Mouse (Mus musculus) kidney, postnatal 0 days (tissue): Measurements from ENCODE around the gene Med20. TPM values are rescaled to one million over a fixed set of nuclear protein-coding genes. Genes with fewer than 3 reads are reported as not detected.
"Not testable (repeated sequence)": the region's sequence is repeated elsewhere in the genome, so short reads cannot be mapped to it uniquely, and the experiment has no call there.

Experiments
- ATAC-seq: fragments of 200-750 bp; cut with Nextera tagmentation; replicated peaks from 2 replicates; pipeline ENCODE4 v1.8.0; 2017; ENCODE audit warnings: low read depth, moderate number of reproducible peaks, moderate TSS enrichment, moderate library complexity; ENCODE audit not compliant: low FRiP score
- DNase-seq: peaks from one replicate; pipeline ENCODE4 v3.0.0-alpha.2; 2016; ENCODE audit warnings: low spot score
- H3K27ac ChIP-seq: fragments of 300-500 bp; sonication (generic); 2 replicates; pipeline ENCODE4 v1.5.1; 2014; ENCODE audit warnings: mild to moderate bottlenecking
- H3K27me3 ChIP-seq: fragments of 300-500 bp; sonication (generic); 2 replicates; pipeline ENCODE4 v1.6.1; 2014; ENCODE audit warnings: low read length, mixed read lengths; ENCODE audit not compliant: insufficient read depth
- H3K36me3 ChIP-seq: fragments of 300-500 bp; sonication (generic); 2 replicates; pipeline ENCODE4 v1.6.1; 2014; ENCODE audit warnings: low read length, mixed read lengths; ENCODE audit not compliant: insufficient read depth
- H3K4me1 ChIP-seq: fragments of 300-500 bp; sonication (generic); replicated peaks from 2 replicates; pipeline ENCODE4 v1.6.1; 2014; ENCODE audit warnings: antibody characterized with exemption, low read length, mixed read lengths; ENCODE audit not compliant: insufficient read depth
- H3K4me2 ChIP-seq: fragments of 300-500 bp; sonication (generic); 2 replicates; pipeline ENCODE4 v1.6.1; 2014; ENCODE audit warnings: mild to moderate bottlenecking, low read length, moderate library complexity, mixed read lengths
- H3K4me3 ChIP-seq: fragments of 300-500 bp; sonication (generic); replicated peaks from 2 replicates; pipeline ENCODE4 v1.5.1; 2014; ENCODE audit warnings: low read depth, low read length
- H3K9ac ChIP-seq: fragments of 300-500 bp; sonication (generic); 2 replicates; pipeline ENCODE4 v1.6.1; 2014; ENCODE audit warnings: low read depth, low read length
- H3K9me3 ChIP-seq: fragments of 300-500 bp; sonication (generic); replicated peaks from 2 replicates; pipeline ENCODE4 v1.6.1; 2016; ENCODE audit warnings: low read length, inconsistent platforms, mixed read lengths
- CTCF ChIP-seq: IDR thresholded peaks from 2 replicates; pipeline ENCODE4 v1.5.1; 2016; ENCODE audit warnings: antibody characterized with exemption, low read depth, mild to moderate bottlenecking, moderate library complexity
- WGBS: fragments of 180-500 bp; shearing (Covaris S2); extraction: QIAGEN DNeasy Blood & Tissue Kit; methylation state at CpG from one replicate; pipeline ENCODE4 v1.1.7; 2014; 5-methylcytosine and 5-hydroxymethylcytosine counted together
- polyA plus RNA-seq: library from polyadenylated mRNA; unstranded; fragments of >200 nt; fragmentation: Nextera tagmentation; extraction: Ambion mirVana; gene quantifications from 2 replicates; pipeline ENCODE4 v1.2.1, GENCODE M21; 2015

Med20 gene
- polyA plus RNA-seq, 1 experiment from 2014 or later = 37.9 TPM

DNA sequence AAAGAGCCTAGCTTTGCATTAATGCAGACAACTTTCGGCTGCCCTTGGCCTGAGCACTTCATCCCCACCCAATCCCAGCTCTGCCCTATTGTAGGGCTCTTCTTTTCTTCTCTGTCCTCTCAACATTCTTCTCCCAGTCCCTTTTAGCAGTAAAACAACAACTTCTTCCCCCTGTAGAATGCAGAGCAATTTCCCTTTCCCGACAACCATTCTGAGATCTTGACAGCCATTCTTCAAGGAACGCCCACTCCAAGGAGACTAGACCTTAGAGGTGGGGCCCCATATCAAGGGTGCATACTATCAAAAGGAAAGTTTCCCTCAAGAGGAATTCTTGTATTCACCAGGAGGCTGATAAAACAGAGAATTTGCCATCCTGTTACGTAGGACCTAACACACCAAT is 37.6 kb downstream of the Med20 start:
- no peak for TF ChIP-seq CTCF

DNA sequence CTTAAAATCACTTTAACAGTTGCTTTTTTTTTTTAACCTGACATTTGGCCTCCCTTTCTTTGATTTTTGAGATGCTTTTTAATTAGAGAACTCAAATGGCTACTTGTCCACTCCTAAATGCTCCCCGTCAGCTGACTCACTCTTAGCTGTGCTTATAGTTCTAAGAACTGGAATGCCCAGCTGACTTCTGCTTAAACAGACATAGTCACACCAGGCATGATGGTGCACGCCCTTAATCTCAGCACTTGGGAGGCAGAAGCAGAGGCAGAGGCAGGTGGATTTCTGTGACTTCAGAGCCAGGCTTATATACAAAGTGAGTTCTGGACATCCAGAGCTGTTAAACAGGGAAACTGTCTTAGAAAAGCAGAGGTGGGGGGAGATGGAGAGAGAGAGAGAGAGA is 40.6 kb downstream of the Med20 start:
- no peak for DNase-seq
- WGBS = 88% methylated on average over 2 of the region's 2 CpGs
- Histone ChIP-seq H3K4me2 (no peak overlapping the region), H3K4me1 (no peaks in the 10 kb centered on the region), H3K27me3 (no peaks in the 10 kb centered on the region), H3K27ac (no peak overlapping the region), H3K4me3 (no peak overlapping the region), H3K9me3 (no peaks in the 10 kb centered on the region), H3K36me3 (no peaks in the 10 kb centered on the region), H3K9ac (no peak overlapping the region)
- ATAC-seq = no peak
- TF ChIP-seq CTCF = no peak

More for the DNA sequence above, 37.6 kb downstream of the Med20 start:
- Histone ChIP-seq H3K4me3 (no peak overlapping the region), H3K9me3 (no peaks in the 10 kb centered on the region), H3K4me1 (no peaks in the 10 kb centered on the region), H3K4me2 (no peak overlapping the region), H3K27ac (no peak overlapping the region), H3K27me3 (no peaks in the 10 kb centered on the region), H3K36me3 (no peaks in the 10 kb centered on the region), H3K9ac (no peak overlapping the region)
- ATAC-seq (no peak), DNase-seq (no peak)
- 67% methylated on average over 4 of the region's 4 CpGs for WGBS

DNA sequence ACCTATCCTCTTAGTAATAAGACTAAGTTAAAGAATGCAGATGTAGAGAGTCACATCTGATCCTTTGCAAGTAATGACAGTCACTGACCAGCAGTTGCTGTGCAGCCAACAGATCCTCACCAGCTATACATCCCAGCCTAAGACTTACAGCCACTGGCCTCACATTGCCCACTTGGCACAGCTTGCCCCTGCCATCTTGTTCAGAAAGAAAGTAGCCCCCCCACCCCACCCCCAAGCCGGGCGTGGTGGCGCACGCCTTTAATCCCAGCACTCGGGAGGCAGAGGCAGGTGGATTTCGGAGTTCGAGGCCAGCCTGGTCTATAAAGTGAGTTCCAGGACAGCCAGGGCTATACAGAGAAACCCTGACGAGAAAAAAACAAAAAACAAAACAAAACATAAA is 43.0 kb downstream of the Med20 start:
- H3K4me3 ChIP-seq, H3K9ac ChIP-seq, H3K4me2 ChIP-seq, H3K9me3 ChIP-seq, H3K27ac ChIP-seq, ATAC-seq, H3K4me1 ChIP-seq, DNase-seq, H3K36me3 ChIP-seq, H3K27me3 ChIP-seq: not testable (repeated sequence)
- WGBS = 92% methylated on average over 8 of the region's 8 CpGs

DNA sequence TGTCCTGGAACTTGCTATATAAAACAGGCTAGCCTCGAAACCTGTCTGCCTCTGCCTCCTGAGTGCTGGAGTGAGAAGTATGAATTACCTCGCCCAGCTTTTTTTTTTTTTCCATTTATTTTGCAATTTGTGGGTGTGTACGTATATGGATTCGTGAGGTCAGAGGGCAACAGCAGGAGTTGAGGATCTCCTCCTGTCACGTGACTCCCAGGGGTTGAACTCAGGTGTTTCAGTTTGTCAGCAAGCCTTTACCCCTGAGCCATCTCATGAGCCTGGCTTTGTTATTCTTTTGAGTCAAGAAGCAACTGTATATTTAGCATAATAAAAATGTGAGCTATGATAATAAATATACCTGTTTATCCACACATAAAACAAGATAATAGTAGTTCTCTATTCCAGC is 44.3 kb downstream of the Med20 start:
- no peak overlapping the region for H3K4me2 ChIP-seq
- DNase-seq = no peak
- no peak for TF ChIP-seq CTCF
- no peak overlapping the region for H3K9ac ChIP-seq
- H3K27ac ChIP-seq = no peak overlapping the region
- WGBS = 83% methylated on average over 5 of the region's 5 CpGs
- no peaks in the 10 kb centered on the region for H3K36me3 ChIP-seq
- H3K27me3 ChIP-seq = no peaks in the 10 kb centered on the region
- no peaks in the 10 kb centered on the region for H3K9me3 ChIP-seq
- ATAC-seq = no peak
- no peaks in the 10 kb centered on the region for H3K4me1 ChIP-seq
- H3K4me3 ChIP-seq = no peak overlapping the region

DNA sequence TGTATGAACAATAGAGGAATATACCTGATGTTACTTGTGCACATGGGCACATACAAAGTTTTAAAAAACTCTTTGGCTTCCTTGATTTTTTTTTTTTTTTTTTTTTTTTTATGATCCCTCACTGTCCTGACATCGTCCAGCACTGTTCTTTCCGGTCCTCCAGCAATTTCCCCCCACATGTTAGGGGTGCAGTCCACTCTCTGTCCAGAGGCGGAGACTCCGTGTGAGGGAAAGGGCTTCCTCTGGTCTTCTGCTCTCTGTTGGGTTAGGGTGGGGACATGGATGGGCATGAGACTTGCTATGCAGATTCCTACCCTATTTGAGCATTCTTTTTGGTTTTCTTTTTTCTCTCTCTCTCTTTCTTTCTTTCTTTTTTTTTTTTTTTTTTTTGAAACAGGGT is 46.5 kb downstream of the Med20 start:
- no peaks in the 10 kb centered on the region for H3K27me3 ChIP-seq
- no peak overlapping the region for H3K4me2 ChIP-seq
- no peak overlapping the region for H3K4me3 ChIP-seq
- no peaks in the 10 kb centered on the region for H3K36me3 ChIP-seq
- no peaks in the 10 kb centered on the region for H3K4me1 ChIP-seq
- H3K9me3 ChIP-seq = no peaks in the 10 kb centered on the region
- no peak for DNase-seq
- no peak overlapping the region for H3K9ac ChIP-seq
- no peak overlapping the region for H3K27ac ChIP-seq
- no peak for TF ChIP-seq CTCF
- WGBS = 74% methylated on average over 4 of the region's 4 CpGs
- ATAC-seq = no peak

DNA sequence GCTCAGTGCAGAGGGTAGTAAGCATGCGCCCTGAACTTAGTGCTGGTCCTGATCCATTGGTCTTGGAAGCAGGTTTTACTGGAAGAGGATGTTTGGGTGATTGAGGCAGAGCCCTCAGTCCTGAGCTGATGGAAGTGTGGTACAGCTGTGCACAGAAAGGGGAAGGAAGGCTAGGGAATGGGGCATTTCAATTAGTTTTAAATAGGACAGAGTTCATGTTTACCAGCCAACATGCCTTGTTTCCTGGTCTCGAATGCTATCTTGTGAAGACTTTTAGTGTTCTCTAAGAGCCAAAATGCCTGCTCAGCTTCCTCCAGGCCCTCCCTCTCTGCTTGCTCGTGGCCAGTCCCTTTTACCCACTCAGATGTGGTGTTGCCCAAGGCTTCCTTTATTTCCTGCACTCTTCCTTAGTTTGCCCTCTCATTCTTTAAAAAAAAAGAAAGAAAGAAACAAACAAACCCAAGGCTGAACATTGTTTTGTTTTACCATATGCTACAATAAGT is 47.4 kb downstream of the Med20 start:
- ATAC-seq = no peak
- Histone ChIP-seq H3K4me1 (no peaks in the 10 kb centered on the region), H3K27me3 (no peaks in the 10 kb centered on the region), H3K27ac (no peak overlapping the region), H3K4me3 (no peak overlapping the region), H3K9me3 (no peaks in the 10 kb centered on the region), H3K36me3 (no peaks in the 10 kb centered on the region), H3K9ac (no peak overlapping the region), H3K4me2 (no peak overlapping the region)
- WGBS = 78% methylated on average over 3 of the region's 3 CpGs
- no peak for DNase-seq
- TF ChIP-seq CTCF = no peak

DNA sequence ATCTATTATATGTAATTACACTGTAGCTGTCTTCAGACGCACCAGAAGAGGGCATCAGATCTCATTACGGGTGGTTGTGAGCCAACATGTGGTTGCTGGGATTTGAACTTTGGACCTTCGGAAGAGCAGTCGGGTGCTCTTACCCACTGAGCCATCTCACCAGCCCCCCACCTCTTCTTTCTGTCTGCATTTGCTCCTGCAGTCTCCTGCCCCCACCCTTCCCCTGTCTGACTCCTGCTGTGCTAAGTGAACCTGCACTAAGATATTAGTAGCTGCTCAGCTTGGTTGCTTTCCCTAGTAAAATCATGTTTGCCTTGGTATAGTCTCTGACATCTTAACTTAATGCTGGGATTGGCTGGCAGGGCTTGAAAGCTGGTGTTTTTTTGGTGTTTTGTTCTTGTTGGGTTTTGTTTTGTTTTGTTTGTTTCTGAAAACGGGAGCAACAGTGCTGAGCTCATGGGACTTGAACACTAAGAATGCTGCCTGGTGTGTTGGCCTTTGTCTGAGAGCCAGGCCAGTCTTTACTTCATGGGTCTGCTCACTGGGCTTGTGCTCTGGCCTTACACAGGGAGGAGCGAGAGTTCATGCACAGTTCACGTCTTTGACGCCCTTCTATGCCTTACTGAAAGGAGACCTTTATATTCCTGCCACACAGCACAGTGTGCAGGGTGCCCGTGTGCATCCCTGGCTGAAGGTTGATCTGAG is 51.8 kb downstream of the Med20 start:
- H3K9me3 ChIP-seq = no peaks in the 10 kb centered on the region
- H3K27ac ChIP-seq = no peak overlapping the region
- DNase-seq (no peak), ATAC-seq (peak; percentile 59; the same call in 1 of the 2 replicates)
- H3K4me3 ChIP-seq = no peak overlapping the region
- TF ChIP-seq CTCF = peak; percentile 20; the same call in 1 of the 2 replicates
- no peak overlapping the region for H3K4me2 ChIP-seq
- H3K9ac ChIP-seq = no peak overlapping the region
- no peaks in the 10 kb centered on the region for H3K4me1 ChIP-seq
- no peaks in the 10 kb centered on the region for H3K36me3 ChIP-seq
- no peaks in the 10 kb centered on the region for H3K27me3 ChIP-seq
- 70% methylated on average over 9 of the region's 9 CpGs for WGBS
